Mouse (Mus musculus) ES-CJ7 (cell line): Measurements from ENCODE around the gene Cabp7.

ENCODE experiments used
- DNase-seq: peaks from one replicate; pipeline ENCODE4 v3.0.0; 2011; ENCODE audit warnings: low read depth, low spot score

Gene Cabp7

DNA sequence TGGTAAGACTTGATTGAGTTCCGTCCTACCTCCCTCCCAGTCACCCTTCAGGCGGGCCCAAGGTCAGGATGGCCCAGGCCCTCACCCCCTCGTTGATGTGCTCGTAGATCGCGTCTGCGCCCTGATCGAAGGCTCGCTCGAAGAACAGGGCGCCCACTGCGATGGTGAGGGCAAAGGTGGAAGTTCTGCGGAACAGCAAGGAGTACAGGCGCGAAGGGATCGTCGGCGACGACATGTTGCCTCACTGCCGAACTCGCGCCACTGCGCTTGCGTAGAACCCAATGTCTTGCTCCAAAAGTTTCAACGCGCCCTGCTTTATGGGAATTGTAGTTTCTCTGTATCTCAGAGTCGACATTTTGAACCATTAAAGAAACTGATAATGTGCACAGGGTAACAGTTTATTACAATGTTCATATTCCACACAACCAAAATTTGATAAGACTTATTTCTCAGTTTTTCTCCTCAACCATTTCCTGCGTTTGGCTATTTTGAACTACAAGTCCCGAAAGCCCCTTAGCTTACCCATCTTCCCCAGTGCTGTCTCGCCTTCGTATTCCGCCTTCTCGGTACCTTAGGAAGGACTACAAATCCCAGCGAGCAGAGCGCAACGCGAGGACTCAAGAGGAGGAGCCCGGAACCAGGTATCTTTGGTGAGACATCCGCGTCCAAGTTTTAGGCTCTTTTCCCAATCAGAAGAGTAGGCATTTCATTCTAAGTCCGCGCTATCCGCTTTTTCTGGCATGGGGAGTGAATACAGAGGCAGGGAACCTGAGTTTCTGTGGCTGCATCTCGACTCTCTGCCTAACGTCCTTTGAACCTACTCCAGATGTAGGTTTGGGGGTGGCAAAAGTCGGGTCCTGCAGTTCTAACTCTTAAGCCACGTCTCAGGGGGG is 42.3 kb downstream of the Cabp7 start, which contains the start of the genes Uqcr10 and Zmat5:
Gene Uqcr10 (minus strand): TSS at position 271 of the 893 bp plus-strand sequence.
Gene Zmat5 (plus strand): TSS at position 607 of the 893 bp plus-strand sequence.
- DNase-seq, result peak; percentile 99

DNA sequence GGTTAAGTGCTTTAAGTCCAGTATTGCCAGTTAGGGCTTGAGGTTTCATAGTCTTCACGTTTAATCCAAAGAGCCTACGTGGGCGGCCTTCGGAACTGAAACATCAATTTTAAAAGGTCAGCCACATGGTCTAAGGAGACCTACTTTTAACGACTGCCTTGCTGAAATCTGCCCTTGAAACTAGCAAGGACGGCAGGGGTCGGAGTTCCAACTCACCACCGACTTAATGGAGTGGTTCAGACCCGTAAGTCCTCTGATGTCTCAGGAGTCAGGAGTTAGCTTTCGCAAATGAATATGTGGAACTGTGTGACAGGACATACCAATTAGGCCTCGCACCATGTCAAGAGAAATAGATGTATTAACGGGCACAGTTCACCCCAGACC is 42.9 kb downstream of the Cabp7 start:
- DNase-seq, result no peak

DNA sequence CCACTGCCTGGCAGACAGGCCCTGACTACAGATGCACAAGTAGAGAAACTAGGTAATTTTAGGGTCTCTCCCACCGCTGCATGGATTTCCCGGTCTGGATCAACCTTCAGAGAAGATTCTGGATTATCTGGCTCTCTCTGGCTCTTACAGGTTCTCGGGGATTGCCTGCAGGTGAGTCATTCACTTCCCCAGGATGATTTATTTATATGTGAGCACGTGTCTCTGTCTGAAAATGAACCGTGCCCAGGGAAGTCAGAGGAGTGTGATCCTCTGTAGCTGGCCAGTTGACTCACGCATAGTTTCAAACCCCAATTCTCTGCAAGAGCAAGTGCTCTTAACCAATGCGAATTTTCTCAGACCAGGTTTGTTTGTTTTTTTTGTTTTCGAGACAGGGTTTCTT is 45.9 kb downstream of the Cabp7 start:
- DNase-seq, result no peak

DNA sequence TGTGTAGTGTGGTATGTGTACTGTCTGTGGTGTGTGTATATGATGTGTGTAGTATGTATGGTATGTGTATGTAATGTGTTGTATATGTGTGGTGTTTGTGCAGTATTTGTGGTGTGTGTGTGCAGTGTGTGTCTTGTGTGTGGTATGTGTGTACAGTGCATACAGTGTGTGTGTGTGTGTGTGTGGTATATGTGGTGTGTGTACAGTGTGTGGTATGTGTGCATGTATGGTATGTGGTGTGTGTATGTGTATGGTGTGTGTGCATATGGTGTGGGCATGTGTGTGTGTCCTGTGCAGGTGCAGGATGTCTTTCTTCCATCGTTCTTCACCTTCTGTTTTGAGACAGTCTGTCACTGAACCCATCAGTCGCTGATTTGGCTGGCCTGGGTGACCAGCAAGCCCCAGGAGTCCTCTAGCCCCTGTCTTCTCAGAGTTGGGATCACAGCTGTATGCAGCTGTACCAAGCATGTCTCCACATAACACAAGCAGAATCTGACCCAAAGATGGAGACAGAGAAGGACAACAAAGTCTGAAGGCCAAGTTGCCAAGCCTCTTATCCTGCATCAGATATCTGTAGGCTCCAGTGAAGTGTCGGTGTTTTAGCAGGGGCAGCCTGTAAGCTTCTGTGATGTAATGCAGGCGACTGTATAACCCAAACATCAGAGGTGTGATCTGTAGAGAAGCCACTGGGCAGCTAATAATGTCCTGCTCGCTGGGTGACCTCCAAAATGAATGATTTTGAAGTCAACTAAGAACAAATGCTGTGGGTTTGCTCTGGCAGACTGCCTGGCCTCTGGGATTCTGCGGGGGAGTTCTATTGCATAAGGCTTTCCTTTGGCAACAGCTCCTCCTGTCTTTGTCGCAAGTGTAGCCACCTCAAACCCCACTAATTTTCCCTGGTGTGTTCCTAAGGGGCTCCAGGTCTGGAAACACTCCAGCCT is 49.3 kb downstream of the Cabp7 start:
- no peak for DNase-seq

DNA sequence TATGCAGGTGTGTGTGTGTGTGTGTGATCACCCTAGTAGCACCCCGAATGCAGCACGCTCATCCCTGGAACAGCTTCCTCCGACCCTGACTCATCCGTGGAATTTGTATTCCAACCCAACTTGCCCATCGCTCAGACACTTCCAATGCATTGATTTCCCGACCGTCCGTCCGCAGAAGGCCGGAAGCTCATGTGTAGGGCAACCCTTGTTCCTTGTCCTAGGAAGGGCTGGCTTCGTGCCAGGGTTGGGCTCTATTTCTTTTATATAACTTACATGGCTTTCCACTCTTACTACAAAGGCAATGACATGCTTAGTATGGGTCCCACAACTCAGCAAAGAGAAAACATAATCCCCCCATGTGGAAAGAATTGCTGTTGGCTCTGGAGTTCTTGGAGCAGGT is 54.4 kb downstream of the Cabp7 start:
- no peak for DNase-seq

DNA sequence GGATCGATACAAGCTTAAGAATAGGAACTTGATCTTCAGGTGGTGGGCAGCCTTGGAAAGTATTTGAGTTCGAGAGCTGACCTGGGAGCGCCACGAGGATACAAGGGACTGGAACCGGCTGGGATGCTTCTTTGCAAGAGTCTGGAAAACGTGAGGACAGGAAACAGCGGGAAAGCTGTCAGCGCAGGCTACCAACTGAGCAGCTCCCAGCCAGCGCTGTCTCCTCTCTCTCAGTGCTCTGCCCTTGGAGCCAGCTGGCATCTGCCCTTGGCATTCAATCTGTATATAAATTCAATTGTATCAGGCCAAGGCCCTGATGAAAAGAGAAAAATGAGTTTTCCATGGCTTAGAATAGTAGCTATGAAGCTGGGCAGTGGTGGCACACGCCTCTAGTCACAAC is 55.4 kb downstream of the Cabp7 start:
- no peak for DNase-seq

DNA sequence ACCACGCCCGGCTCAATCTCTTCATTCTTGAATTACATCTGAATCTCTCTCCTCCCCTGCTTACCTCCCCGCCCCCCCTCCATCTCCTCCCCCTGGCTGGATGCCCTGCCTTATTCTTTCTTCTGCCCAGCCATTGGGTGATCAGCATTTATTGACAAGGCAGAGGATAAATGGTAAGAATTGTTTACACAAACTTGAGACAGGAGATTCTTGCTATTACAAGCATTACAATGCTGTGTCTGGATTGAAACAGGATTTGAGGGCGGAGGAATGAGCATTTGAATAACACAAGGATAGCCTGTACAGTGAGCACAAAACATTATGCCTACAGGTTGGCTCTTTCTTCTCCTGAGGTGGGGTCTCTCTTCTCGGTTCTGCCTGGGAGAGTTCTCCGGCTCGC is 56.2 kb downstream of the Cabp7 start:
- DNase-seq, result peak; percentile 90

DNA sequence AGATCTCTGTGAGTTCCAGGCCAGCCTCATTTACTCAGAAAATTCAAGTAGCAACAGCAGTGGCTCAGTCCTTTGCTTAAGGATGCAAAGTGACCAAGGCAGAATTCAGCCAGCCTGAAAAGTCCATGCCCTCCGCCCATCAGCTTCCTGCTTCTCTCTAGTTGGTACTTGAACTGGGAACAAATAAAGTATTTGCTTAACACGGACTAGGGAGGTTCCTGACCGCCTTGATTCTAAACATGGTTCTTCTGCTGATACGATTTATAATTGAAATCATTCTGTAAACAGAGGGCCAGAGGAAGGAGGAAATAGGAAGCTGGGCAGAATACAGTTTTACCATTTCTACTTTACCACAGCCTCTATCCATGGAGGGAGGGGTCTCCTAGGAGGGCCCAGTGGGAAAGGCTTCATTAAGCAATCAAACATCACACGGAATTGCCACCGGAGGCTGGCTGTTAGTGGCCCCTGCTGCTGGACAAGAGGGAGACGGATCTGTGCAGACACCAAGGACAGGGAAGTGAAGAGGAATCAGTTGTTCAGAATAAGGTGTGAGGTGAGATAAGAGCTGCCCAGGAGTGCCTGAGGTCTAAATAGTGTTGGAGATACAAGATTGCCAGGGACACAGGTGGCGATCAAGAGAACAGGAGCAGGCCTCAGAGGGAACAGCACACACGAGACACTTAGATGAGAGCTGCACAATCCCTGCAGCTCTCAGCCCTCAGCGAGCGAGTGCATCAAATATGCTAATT is 57.8 kb downstream of the Cabp7 start:
- DNase-seq, result peak; percentile 34

DNA sequence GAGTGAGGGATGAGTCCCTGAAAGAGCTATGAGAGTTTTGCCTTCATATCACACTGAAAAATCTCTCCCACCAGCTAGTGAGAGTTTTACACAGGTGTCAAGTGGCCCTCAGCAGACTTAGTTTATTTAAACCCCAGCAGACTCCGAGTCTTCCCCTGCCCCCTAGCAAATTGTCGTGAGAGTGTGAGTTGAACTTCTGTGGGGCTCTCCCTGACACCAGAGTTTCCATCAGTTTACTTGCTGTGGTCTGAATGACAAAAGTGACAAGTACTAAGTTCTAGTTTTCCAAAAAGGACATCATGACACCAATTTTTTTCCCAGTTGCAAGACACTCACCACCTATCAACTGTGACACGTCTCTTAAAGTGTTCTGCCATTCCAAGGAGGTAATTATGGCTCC is 58.7 kb downstream of the Cabp7 start:
- no peak for DNase-seq

DNA sequence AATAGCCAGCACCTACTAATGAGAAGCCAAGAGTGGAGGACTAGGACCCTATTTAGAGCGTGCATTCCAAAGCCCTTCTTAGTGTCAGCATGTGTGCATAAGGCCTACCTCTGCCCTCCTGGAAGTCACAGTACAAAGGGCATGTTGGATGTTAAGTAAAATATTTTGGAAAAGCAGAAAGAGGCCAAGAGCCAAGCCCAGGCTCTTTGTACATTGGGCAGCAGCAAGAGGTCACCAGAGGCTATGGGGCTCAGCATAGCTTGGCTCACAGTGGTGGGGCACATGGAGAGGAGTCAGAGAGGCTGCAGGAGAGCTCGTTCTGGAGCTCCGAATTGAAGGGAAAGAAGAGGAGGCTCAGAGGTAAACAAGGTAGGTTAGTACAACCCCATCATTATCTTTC is 59.6 kb downstream of the Cabp7 start:
- DNase-seq, result no peak
